Mouse (Mus musculus) spleen, adult 2 months (tissue): ENCODE results near the gene Ly6g6e. TPM values are rescaled to one million over a fixed set of nuclear protein-coding genes. Genes with fewer than 3 reads are reported as not detected.
"Not testable (repeated sequence)": the region's sequence is repeated elsewhere in the genome, so short reads cannot be mapped to it uniquely, and the experiment has no call there.

Experiments used
- DNase-seq, 2 experiments: peaks; one replicate each; pipeline versions ENCODE4 v3.0.0 to v3.0.0-alpha.2; 2012 to 2021; ENCODE audit warnings: low spot score in 2 of 2, low read depth in 1 of 2
- H3K27ac ChIP-seq: fragments of 200-500 bp; 2 replicates; pipeline ENCODE4 v1.5.1; 2012; ENCODE audit warnings: low read length, inconsistent platforms; ENCODE audit not compliant: insufficient read depth
- H3K27me3 ChIP-seq: fragments of 200-500 bp; 2 replicates; pipeline ENCODE4 v1.6.1; 2012; ENCODE audit warnings: mild to moderate bottlenecking, moderate library complexity, low read length, inconsistent platforms; ENCODE audit not compliant: control insufficient read depth, insufficient read depth
- H3K36me3 ChIP-seq: fragments of 200-500 bp; 2 replicates; pipeline ENCODE4 v1.6.1; 2012; ENCODE audit warnings: mild to moderate bottlenecking, low read length, inconsistent platforms; ENCODE audit not compliant: control insufficient read depth, insufficient read depth
- H3K4me1 ChIP-seq: fragments of 200-500 bp; 2 replicates; pipeline ENCODE4 v1.6.1; 2011; ENCODE audit warnings: inconsistent platforms; ENCODE audit not compliant: control insufficient read depth, insufficient read depth, insufficient read length
- H3K4me3 ChIP-seq: fragments of 200-500 bp; 2 replicates; pipeline ENCODE4 v1.5.1; 2011; ENCODE audit warnings: mild to moderate bottlenecking, inconsistent platforms; ENCODE audit not compliant: insufficient read depth, insufficient read length; ENCODE audit errors: extremely low read depth
- CTCF ChIP-seq: fragments of 200-500 bp; IDR thresholded peaks from 2 replicates; pipeline ENCODE4 v1.5.1; 2011; ENCODE audit warnings: mild to moderate bottlenecking, inconsistent platforms; ENCODE audit not compliant: insufficient read depth, insufficient read length, insufficient replicate concordance; ENCODE audit errors: extremely low read depth
- POLR2A ChIP-seq: fragments of 200-500 bp; IDR thresholded peaks from 2 replicates; pipeline ENCODE4 v1.6.1; 2011; ENCODE audit warnings: low read depth, low read length, inconsistent platforms
- WGBS: fragments of 180-500 bp; shearing (Covaris S2); methylation state at CpG from one replicate; pipeline ENCODE4 v1.1.7; 2018; 5-methylcytosine and 5-hydroxymethylcytosine counted together
- polyA plus RNA-seq: library from polyadenylated mRNA; depleted of rRNA; stranded (reverse); fragments of >200 nt; gene quantifications from 2 replicates; pipeline ENCODE4 v1.2.3, GENCODE M21; 2012

Gene Ly6g6e
- polyA plus RNA-seq, 1 experiment, result 0.39 TPM

DNA sequence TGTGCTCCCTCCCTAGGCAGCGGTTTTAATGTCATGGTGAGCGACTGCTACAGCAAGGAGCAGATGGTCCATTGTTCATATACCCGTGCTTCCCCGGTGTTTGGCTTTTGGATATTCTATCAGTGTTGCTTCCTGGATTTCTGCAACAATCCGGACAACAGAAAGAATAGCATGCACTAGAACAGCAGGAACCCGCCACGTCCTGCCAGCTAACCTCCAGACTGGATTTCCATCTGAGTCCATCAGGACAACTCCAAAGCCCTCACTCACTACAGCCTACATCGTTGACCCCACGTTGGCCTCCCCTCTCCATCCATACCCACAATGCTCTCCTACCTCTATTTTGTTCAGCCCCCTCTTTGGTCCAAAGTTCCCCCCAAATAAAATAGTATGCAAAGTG lies 35.1 kb downstream of the Ly6g6e start:
- TF ChIP-seq CTCF (no peak), POLR2A (no peak)
- Histone ChIP-seq H3K27me3 (no peaks in the 10 kb centered on the region), H3K4me1 (no peaks in the 10 kb centered on the region; the same call in 1 of the 2 replicates), H3K4me3 (no peak overlapping the region), H3K36me3 (peaks cover 6% of the 10 kb centered on the region), H3K27ac (no peak overlapping the region)
- no peak for DNase-seq
- WGBS, result 85% methylated on average over 9 of the region's 9 CpGs

DNA sequence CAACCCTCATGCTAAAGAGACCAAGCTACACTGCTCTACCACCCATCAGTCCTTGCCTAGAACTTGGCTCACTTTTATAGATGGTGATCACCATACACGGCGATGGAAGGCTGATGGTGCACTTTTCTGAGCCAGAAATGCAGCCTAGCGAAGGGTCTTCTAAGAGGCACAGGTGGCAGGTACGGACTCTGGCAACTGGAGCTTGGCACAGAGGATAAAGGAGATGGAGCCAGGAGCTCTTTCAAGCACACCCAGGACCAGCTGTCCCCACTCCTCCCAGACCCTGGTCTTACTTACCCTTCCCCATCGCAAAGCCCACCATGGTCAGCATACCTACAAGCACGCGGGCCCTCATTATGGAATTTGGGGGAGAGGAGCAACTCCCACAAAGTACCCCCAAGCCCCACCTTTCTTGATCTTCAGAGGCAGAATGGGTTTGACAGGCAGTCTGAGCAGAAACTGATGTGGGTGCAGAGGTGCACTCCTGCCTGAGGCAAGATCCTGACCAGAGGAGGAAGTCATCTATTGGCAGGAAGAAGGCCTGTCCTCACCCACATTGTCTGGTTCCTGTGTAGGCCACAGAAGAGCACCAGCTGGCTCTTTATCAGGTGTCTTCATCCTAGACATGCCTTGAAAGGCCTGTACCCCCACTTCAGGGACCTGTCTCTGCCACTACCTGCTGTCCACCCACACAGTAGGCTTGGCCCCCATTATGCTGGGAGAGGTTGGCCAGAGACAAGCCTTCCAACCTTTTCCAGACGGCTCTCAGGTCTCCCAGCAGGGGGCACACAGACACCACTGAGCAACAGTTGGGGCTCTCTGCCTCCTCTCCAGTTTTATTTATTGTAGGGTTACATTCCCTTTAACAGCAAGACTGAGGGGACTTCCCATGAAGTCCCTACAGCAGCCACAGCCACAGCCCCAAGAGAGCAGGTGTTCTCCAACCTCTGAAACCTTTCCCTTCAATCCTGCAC lies 38.6 kb downstream of the Ly6g6e start, which contains the start of gene Ly6g5b:
TSS of gene Ly6g5b (minus strand) at position 383 of the 974 bp plus-strand sequence.
- H3K27me3 ChIP-seq, result no peaks in the 10 kb centered on the region
- H3K4me3 ChIP-seq, result no peak within 1 kb of the TSS
- peak; percentile 43; the same call in 1 of the 2 replicates for TF ChIP-seq CTCF
- TF ChIP-seq POLR2A, result no peak
- H3K27ac ChIP-seq, result no peak within 1 kb of the TSS
- H3K4me1 ChIP-seq, result peaks cover 2% of the 10 kb centered on the region; the same call in 1 of the 2 replicates
- H3K36me3 ChIP-seq, result peaks cover 18% of the 10 kb centered on the region
- WGBS, result 76% methylated on average over 8 of the region's 8 CpGs
- DNase-seq, result peak in 1 of 2 experiments; percentile 46

DNA sequence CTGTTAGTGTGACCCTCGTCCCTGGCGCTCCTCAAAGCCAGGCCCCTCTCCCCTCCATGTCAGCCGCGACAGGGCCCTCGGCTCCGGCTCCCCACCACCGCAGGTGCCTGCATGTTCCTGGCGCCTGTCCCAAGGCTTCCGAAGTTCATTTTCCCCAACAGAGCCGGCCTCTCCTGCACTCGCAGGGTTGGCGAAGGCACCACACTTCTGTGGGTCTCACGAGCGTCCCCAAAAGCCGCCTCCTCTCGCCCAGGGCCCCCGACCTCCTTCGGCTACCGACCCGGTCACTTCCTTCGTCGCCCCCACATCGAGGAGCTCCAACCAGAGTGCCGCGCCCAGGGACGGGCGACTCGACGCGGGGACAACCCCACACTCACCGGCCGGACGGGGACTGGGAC lies 44.0 kb downstream of the Ly6g6e start:
- under 1% methylated on average over 33 of the region's 33 CpGs for WGBS
- Histone ChIP-seq H3K27ac (peak overlapping the region; percentile 76), H3K4me3 (peak overlapping the region; percentile 99), H3K27me3 (no peaks in the 10 kb centered on the region), H3K36me3 (peaks cover 23% of the 10 kb centered on the region), H3K4me1 (peaks cover 8% of the 10 kb centered on the region)
- no peak for DNase-seq
- no peak for TF ChIP-seq CTCF
- no peak for TF ChIP-seq POLR2A

DNA sequence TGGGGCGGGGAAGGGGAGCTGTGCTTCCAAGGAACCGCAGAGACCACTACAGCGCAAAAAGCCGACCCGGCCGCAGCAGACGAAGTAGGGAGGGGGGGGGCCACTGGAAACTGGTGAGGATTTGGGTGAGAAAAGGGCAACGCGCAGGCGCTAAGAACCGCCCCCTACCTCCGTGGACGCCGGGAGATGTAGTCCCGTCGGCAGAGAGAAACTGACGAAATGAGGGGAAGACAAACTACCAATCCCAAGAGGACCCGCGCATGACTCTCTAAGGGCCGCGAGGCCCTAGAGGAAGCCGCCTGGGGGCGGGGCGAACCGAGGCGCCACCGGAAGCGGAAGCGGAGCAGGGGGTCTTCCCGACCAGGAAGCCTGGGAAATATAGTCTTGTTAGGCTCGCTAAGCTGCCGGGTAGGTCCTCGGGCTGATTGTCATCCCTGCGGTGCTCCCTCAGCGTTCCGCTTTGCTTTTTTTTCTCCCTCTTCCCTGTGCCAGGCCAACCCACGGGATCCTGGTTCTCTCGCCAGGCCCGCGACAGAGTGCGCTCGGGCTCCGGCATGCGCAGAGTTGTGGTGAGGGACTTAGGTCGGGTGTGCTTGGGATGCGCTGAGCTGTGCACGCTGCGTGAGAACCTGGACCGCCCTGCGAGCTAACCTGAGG lies 44.6 kb downstream of the Ly6g6e start, which contains the start of gene Gpank1:
TSS of gene Gpank1 (plus strand) at position 313 of the 657 bp plus-strand sequence.
- Histone ChIP-seq H3K4me1 (peaks cover 8% of the 10 kb centered on the region), H3K27me3 (no peaks in the 10 kb centered on the region), H3K27ac (peak within 1 kb of the TSS; percentile 79), H3K4me3 (peak within 1 kb of the TSS; percentile 99), H3K36me3 (peaks cover 21% of the 10 kb centered on the region)
- no peak for TF ChIP-seq CTCF
- TF ChIP-seq POLR2A, result peak; percentile 34; the same call in 1 of the 2 replicates
- WGBS, result under 1% methylated on average over 49 of the region's 50 CpGs
- DNase-seq, result peak; percentile 96 to 97

DNA sequence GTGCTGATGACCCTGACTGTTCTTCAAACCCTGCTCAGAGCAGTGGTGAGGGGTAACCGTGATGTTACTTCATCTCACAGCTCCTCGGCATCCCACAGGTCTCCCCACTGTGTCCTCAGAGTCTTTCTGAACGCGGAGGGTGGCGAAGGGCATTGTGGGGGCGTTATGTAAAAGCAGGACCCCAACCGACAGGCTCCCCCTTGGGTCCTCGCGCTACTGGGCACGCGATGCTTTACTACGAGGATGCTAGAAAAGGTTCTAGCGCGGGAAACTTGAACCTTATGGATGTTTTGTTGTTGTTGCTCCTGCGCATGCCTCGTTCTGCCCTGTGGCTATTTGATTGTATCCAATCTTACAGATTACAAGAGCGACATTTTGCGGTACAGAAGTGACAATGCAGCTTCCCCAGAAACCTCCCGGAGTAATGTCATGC lies 45.2 kb downstream of the Ly6g6e start, which contains the start of gene Csnk2b:
TSS of gene Csnk2b (minus strand) at position 183 of the 433 bp plus-strand sequence.
- no peak for TF ChIP-seq CTCF
- TF ChIP-seq POLR2A, result no peak
- peak within 1 kb of the TSS; percentile 99 for H3K4me3 ChIP-seq
- DNase-seq, result no peak
- peaks cover 19% of the 10 kb centered on the region for H3K36me3 ChIP-seq
- H3K27me3 ChIP-seq, result no peaks in the 10 kb centered on the region
- WGBS, result 1% methylated on average over 19 of the region's 19 CpGs
- H3K4me1 ChIP-seq, result peaks cover 9% of the 10 kb centered on the region
- peak within 1 kb of the TSS; percentile 79 for H3K27ac ChIP-seq

DNA sequence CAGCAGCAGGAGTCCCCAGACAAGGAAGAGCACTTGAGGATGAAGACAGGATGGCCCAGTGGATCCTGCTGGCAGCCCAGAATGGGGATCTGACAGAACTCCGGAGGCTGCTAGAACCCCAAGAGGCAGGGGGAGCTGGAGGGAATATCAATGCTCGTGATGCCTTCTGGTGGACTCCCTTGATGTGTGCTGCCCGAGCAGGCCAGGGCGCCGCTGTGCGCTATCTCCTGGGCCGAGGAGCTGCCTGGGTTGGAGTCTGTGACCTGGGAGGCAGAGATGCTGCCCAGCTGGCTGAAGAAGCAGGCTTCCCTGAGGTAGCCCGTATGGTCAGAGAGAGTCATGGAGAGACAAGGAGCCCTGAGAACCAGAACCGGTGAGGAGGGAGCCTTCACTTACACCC lies 46.6 kb downstream of the Ly6g6e start:
- H3K27ac ChIP-seq, H3K4me3 ChIP-seq, DNase-seq, H3K27me3 ChIP-seq: not testable (repeated sequence)
- peaks cover 15% of the 10 kb centered on the region for H3K4me1 ChIP-seq
- 94% methylated on average over 9 of the region's 9 CpGs for WGBS
- peaks cover 11% of the 10 kb centered on the region; the same call in 1 of the 2 replicates for H3K36me3 ChIP-seq

DNA sequence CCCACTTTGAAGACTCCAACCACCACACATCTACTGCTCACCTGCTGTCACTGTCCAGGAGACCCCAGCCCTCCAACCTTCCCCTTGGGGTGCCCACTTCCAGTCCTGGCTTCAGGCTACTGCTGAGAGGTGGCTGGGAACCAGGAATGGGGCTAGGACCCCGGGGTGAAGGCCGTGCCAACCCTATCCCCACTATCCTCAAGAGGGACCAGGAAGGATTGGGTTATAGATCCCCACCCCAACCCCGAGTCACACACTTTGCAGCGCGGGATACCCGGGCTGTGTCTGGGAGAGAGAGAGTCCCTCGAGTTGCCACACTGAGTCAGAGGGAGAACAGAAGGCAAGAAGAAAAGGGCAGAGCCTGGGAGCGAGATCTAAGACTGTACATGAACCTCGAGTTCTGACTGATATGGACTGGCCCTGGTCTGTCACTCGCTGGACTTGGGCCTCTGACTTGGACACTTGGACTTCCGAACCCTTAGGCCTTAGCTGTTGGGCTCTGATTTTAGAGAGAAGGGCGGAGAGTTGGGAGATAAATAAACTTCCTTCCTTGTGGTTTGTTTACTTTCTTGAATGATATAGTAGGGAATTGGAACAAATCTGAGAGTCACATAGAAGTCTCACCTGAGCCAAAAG lies 47.7 kb downstream of the Ly6g6e start:
- not testable (repeated sequence) for H3K27me3 ChIP-seq, H3K36me3 ChIP-seq, H3K4me3 ChIP-seq, H3K27ac ChIP-seq, DNase-seq
- H3K4me1 ChIP-seq, result peaks cover 15% of the 10 kb centered on the region
- WGBS, result 95% methylated on average over 12 of the region's 12 CpGs
